Mouse (Mus musculus) G1E (cell line): ENCODE data around the gene Bach2. TPM values are rescaled to one million over a fixed set of nuclear protein-coding genes. Genes with fewer than 3 reads are reported as not detected.

Experiments
- ATAC-seq: 2 replicates; pipeline ENCODE4 v1.8.0; 2016; ENCODE audit warnings: mild to moderate bottlenecking; ENCODE audit not compliant: insufficient number of reproducible peaks, poor library complexity, low FRiP score, severe bottlenecking; ENCODE audit errors: extremely low read depth
- DNase-seq: peaks from one replicate; pipeline ENCODE4 v3.0.0; 2012; ENCODE audit warnings: low spot score
- H3K27me3 ChIP-seq: 2 replicates; pipeline ENCODE4 v1.6.1; 2012; ENCODE audit warnings: mild to moderate bottlenecking, low read length, inconsistent platforms; ENCODE audit not compliant: insufficient read depth
- H3K36me3 ChIP-seq: replicated peaks from 2 replicates; pipeline ENCODE3; 2012; ENCODE audit warnings: mild to moderate bottlenecking, inconsistent platforms
- H3K4me1 ChIP-seq: 2 replicates; pipeline ENCODE4 v1.6.1; 2012; ENCODE audit warnings: low read depth, low read length, inconsistent platforms, mixed read lengths; ENCODE audit not compliant: insufficient read depth
- H3K4me3 ChIP-seq: 2 replicates; pipeline ENCODE4 v1.5.1; 2012; ENCODE audit warnings: low read depth, mild to moderate bottlenecking, inconsistent platforms, low read length, moderate library complexity, mixed read lengths
- H3K9me3 ChIP-seq: replicated peaks from 2 replicates; pipeline ENCODE4 v1.6.1; 2012; ENCODE audit warnings: inconsistent platforms
- CTCF ChIP-seq: IDR thresholded peaks from 2 replicates; pipeline ENCODE4 v1.5.1; 2012; ENCODE audit warnings: low read depth, low read length, inconsistent platforms, mixed read lengths
- GATA1 ChIP-seq: IDR thresholded peaks from 2 replicates; pipeline ENCODE4 v1.6.1; 2012; ENCODE audit warnings: borderline replicate concordance, low read length, inconsistent platforms, mixed read lengths
- GATA2 ChIP-seq: IDR thresholded peaks from 2 replicates; pipeline ENCODE4 v1.6.1; 2012; ENCODE audit warnings: low read depth, low read length, inconsistent platforms, borderline replicate concordance
- POLR2AphosphoS5 ChIP-seq: IDR thresholded peaks from 2 replicates; pipeline ENCODE4 v1.6.1; 2012; ENCODE audit warnings: low read depth, low read length, inconsistent platforms; ENCODE audit not compliant: insufficient replicate concordance
- TAL1 ChIP-seq: conservative IDR thresholded peaks from 2 replicates; pipeline ENCODE4 v1.6.1; 2012; ENCODE audit warnings: low read depth, low read length, inconsistent platforms, mixed read lengths
- polyA plus RNA-seq: library from polyadenylated mRNA; stranded (reverse); fragments of >175 nt; gene quantifications from 2 replicates; pipeline ENCODE4 v1.2.3, GENCODE M21; 2012
- total RNA-seq, 2 experiments: library from RNA; stranded (forward) in 1 of 2; stranded (reverse) in 1 of 2; fragments of 200-1000 nt in 1 of 2; fragments of >200 nt in 1 of 2; fragmentation: Nextera tagmentation in 1 of 2; gene quantifications; 2 replicates each; pipeline ENCODE4 v1.2.3; 2014 to 2017

Bach2 gene
- total and polyA plus RNA-seq, 3 experiments: 0.22 to 2.2 TPM; not detected in 1

- no peaks in the 10 kb centered on the region for H3K36me3 ChIP-seq
- TF ChIP-seq POLR2AphosphoS5 (no peak), GATA2 (no peak), GATA1 (no peak), TAL1 (no peak), CTCF (no peak)
Measured at GRCm38 (mm10) chr4:32334765-32335164, 96.2 kb downstream of the Bach2 start.

DNA sequence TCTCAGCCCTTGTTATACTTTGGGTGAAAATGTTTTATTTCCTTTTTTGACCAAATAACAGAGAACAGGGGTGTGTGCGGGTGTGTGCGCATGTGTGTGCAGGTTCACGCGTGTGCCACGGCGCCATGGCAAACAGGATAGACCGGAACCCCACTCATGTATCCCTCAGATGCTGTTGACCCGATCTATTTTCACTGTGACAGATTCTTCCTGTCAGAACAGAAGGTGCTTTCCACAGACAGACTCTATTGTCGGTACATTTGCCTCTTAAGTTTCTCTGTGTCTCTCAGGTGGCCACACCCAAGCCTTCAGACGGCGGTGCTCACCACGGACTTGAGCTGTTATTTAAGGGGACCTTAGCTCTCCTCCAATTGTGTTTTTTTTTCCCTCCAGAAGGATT lies 97.1 kb downstream of the Bach2 start:
- Histone ChIP-seq H3K9me3 (no peaks in the 10 kb centered on the region), H3K4me1 (no peaks in the 10 kb centered on the region), H3K36me3 (no peaks in the 10 kb centered on the region), H3K27me3 (no peaks in the 10 kb centered on the region), H3K4me3 (no peak overlapping the region)
- ATAC-seq (no peak), DNase-seq (no peak)
- no peak for TF ChIP-seq CTCF
- TF ChIP-seq GATA2: no peak
- no peak for TF ChIP-seq POLR2AphosphoS5
- TF ChIP-seq TAL1: no peak
- TF ChIP-seq GATA1: no peak

More at GRCm38 (mm10) chr4:32334765-32335164, 96.2 kb downstream of the Bach2 start:
- ATAC-seq (no peak), DNase-seq (no peak)
- Histone ChIP-seq H3K4me3 (no peak overlapping the region), H3K4me1 (no peaks in the 10 kb centered on the region), H3K9me3 (no peaks in the 10 kb centered on the region), H3K27me3 (no peaks in the 10 kb centered on the region)

DNA sequence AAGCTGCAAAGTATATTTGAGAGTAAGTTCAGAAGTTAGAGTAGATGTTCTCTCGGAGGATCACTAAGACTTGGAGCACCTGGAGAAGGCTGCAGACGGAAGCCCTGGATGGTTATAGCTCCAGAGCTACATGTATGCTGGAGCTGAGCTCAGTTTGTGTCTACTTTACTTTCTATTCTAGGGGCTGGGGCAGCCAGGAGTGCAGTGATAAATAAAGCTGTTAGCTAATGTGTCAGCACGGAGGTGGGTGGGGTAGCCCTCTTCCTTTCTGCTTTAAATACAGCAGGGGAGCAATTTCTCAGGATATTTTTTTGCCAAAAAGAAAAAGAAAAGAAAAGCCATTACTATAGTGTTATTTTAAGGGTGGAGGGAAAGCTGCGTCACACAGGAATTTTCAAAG lies 98.0 kb downstream of the Bach2 start:
- Histone ChIP-seq H3K27me3 (no peaks in the 10 kb centered on the region), H3K36me3 (no peaks in the 10 kb centered on the region), H3K9me3 (no peaks in the 10 kb centered on the region), H3K4me1 (no peaks in the 10 kb centered on the region), H3K4me3 (no peak overlapping the region)
- no peak for DNase-seq
- no peak for ATAC-seq
- TF ChIP-seq GATA1 (no peak), TAL1 (no peak), CTCF (no peak), GATA2 (no peak), POLR2AphosphoS5 (no peak)

- Histone ChIP-seq H3K4me3 (no peak overlapping the region), H3K27me3 (no peaks in the 10 kb centered on the region), H3K9me3 (no peaks in the 10 kb centered on the region), H3K4me1 (no peaks in the 10 kb centered on the region), H3K36me3 (no peaks in the 10 kb centered on the region)
- TF ChIP-seq CTCF (no peak), GATA1 (no peak), POLR2AphosphoS5 (no peak), GATA2 (no peak), TAL1 (no peak)
- ATAC-seq (no peak), DNase-seq (no peak)
Measured at GRCm38 (mm10) chr4:32337638-32338037, 99.0 kb downstream of the Bach2 start.

DNA sequence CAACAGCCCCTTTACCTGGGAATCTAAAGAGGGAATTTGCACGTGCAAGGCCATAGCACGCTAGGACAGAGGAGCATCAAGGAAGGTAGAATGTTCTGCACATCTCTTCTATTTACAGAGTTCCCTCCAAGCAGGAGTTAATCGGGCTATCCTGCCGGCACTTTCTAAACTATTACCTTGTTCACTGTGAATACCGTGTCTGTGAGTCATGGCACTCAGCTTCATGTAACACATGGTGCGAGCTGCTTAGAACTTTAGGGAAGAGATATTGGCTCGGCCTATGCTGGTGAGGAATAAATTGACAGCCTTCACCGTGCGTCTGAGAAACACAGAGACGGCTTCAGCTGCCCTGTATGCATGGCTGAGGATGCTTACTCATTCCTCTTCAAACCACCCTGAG lies 99.8 kb downstream of the Bach2 start:
- no peaks in the 10 kb centered on the region for H3K36me3 ChIP-seq
- DNase-seq (no peak), ATAC-seq (no peak)
- no peak overlapping the region for H3K4me3 ChIP-seq
- H3K27me3 ChIP-seq: no peaks in the 10 kb centered on the region
- TF ChIP-seq POLR2AphosphoS5 (no peak), GATA1 (no peak), GATA2 (no peak), TAL1 (no peak), CTCF (no peak)
- no peaks in the 10 kb centered on the region for H3K4me1 ChIP-seq
- no peaks in the 10 kb centered on the region for H3K9me3 ChIP-seq

- H3K36me3 ChIP-seq: no peaks in the 10 kb centered on the region
- no peak for ATAC-seq
Measured at GRCm38 (mm10) chr4:32340844-32341243, 102.2 kb downstream of the Bach2 start.

DNA sequence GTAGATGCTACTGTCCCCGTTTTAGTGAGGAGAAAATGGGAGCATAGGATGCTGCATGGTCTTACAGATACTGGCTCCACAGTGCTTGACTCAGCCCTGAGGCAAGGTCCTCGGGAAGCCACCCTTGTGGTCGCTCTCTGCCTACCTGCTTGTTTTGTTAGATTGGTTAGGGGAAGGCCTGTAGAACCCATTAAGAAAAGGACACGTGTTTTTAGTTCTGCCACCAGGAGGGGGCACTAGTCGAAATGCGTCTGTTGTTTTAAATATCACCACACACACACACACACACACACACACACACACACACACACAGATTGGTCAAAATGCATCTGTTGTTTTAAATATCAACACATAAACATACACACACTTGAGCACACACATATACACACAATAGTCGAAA lies 103.7 kb downstream of the Bach2 start:
- DNase-seq (no peak), ATAC-seq (no peak)
- no peaks in the 10 kb centered on the region for H3K4me1 ChIP-seq
- H3K36me3 ChIP-seq: no peaks in the 10 kb centered on the region
- H3K9me3 ChIP-seq: no peaks in the 10 kb centered on the region
- no peak overlapping the region for H3K4me3 ChIP-seq
- TF ChIP-seq CTCF: no peak
- TF ChIP-seq GATA1: no peak
- no peak for TF ChIP-seq TAL1
- TF ChIP-seq GATA2: no peak
- TF ChIP-seq POLR2AphosphoS5: no peak
- no peaks in the 10 kb centered on the region; the same call in 1 of the 2 replicates for H3K27me3 ChIP-seq

More at GRCm38 (mm10) chr4:32340844-32341243, 102.2 kb downstream of the Bach2 start:
- Histone ChIP-seq H3K27me3 (no peaks in the 10 kb centered on the region; the same call in 1 of the 2 replicates), H3K9me3 (no peaks in the 10 kb centered on the region), H3K4me3 (no peak overlapping the region), H3K4me1 (no peaks in the 10 kb centered on the region)
- no peak for DNase-seq
- TF ChIP-seq GATA1 (no peak), POLR2AphosphoS5 (no peak), TAL1 (no peak), CTCF (no peak), GATA2 (no peak)
